17 mouse cellular contexts compared by ENCODE assay signal in genomic region chr7:35349886-35350684, GRCm38 (mm10). TPM values are rescaled to one million over a fixed set of nuclear protein-coding genes. Genes with fewer than 3 reads are reported as not detected.
DNase-seq lines count a peak whose midpoint lies in the region; ATAC-seq lines count a peak whose summit lies in the region.
"Had no signal": no experiment of that assay in that cellular context is flagged by ENCODE, and none has a peak within 500 bp of the region (broad histone marks: within the 10 kb centered on the region; RNA-seq: fewer than 3 reads in every experiment).

No protein-coding gene starts in this region.

- no peak for ATAC-seq in kidney, embryonic 14.5 days (ENCODE audit: low FRiP score, low TSS enrichment)
- ATAC-seq in kidney, embryonic 15.5 days (replicated peaks; ENCODE audit: low FRiP score), result no peak
- ATAC-seq in liver, embryonic 12.5 days, result peak; percentile 40
- peak; percentile 57; the same call in 1 of the 2 replicates for ATAC-seq in stomach, embryonic 15.5 days (ENCODE audit: insufficient read depth, low FRiP score, low read depth)

- WGBS in kidney, embryonic 14.5 days, result 86% methylated on average over 8 of the region's 8 CpGs
- 86% methylated on average over 8 of the region's 8 CpGs for WGBS in kidney, embryonic 15.5 days
- 69% methylated on average over 8 of the region's 8 CpGs for WGBS in liver, embryonic 12.5 days (ENCODE audit: insufficient replicate concordance)
- 71% methylated on average over 8 of the region's 8 CpGs for whole genome bisulfite sequencing in stomach, embryonic 15.5 days

- peaks cover 6% of the 10 kb centered on the region; the same call in 1 of the 2 replicates for H3K4me1 ChIP-seq in kidney, embryonic 14.5 days (ENCODE audit: control insufficient read depth, insufficient read depth, low read length)
- H3K4me1 ChIP-seq in kidney, embryonic 15.5 days, result peaks cover 20% of the 10 kb centered on the region; the same call in 1 of the 2 replicates
- peaks cover 14% of the 10 kb centered on the region for H3K4me1 ChIP-seq in liver, embryonic 12.5 days
- H3K4me1 ChIP-seq in stomach, embryonic 15.5 days, result peaks cover 7% of the 10 kb centered on the region; the same call in 1 of the 2 replicates
- H3K4me1 ChIP-seq: embryonic facial prominence, embryonic 13.5 days; heart, embryonic 15.5 days; limb, embryonic 13.5 days had no signal

- H3K27ac ChIP-seq in kidney, embryonic 14.5 days (ENCODE audit: low read depth, low read length), result no peak overlapping the region
- peak overlapping the region; percentile 37; the same call in 1 of the 2 replicates for H3K27ac ChIP-seq in kidney, embryonic 15.5 days
- peak overlapping the region; percentile 50; the same call in 1 of the 2 replicates for H3K27ac ChIP-seq in liver, embryonic 12.5 days
- H3K27ac ChIP-seq in stomach, embryonic 15.5 days, result peak overlapping the region; percentile 72
- H3K27ac ChIP-seq: embryonic facial prominence, embryonic 13.5 days; heart, adult 2 months; heart, embryonic 15.5 days; limb, embryonic 13.5 days had no signal

- no peak overlapping the region for H3K4me2 ChIP-seq in kidney, embryonic 14.5 days (replicated peaks; ENCODE audit: low read depth, low read length)
- no peak overlapping the region for H3K4me2 ChIP-seq in kidney, embryonic 15.5 days
- H3K4me2 ChIP-seq in liver, embryonic 12.5 days, result no peak overlapping the region
- H3K4me2 ChIP-seq in stomach, embryonic 15.5 days, result no peak overlapping the region
- H3K4me2 ChIP-seq: embryonic facial prominence, embryonic 13.5 days; heart, embryonic 15.5 days; limb, embryonic 13.5 days had no signal

- H3K27me3 ChIP-seq in kidney, embryonic 14.5 days (ENCODE audit: control insufficient read depth, insufficient read depth, low read length), result no peaks in the 10 kb centered on the region
- no peaks in the 10 kb centered on the region for H3K27me3 ChIP-seq in kidney, embryonic 15.5 days
- H3K27me3 ChIP-seq in liver, embryonic 12.5 days (replicated peaks), result 0 out of 2 replicates have a peak, but pooled peaks cover 4% of the 10 kb centered on the region
- no peaks in the 10 kb centered on the region for H3K27me3 ChIP-seq in stomach, embryonic 15.5 days (replicated peaks)
- H3K27me3 ChIP-seq: embryonic facial prominence, embryonic 13.5 days; heart, embryonic 15.5 days; limb, embryonic 13.5 days had no signal

- no peak overlapping the region for H3K4me3 ChIP-seq in kidney, embryonic 14.5 days (ENCODE audit: low read length)
- no peak overlapping the region for H3K4me3 ChIP-seq in kidney, embryonic 15.5 days (replicated peaks)
- H3K4me3 ChIP-seq in liver, embryonic 12.5 days, result no peak overlapping the region
- H3K4me3 ChIP-seq in stomach, embryonic 15.5 days (replicated peaks), result no peak overlapping the region
- H3K4me3 ChIP-seq: embryonic facial prominence, embryonic 13.5 days; heart, adult 2 months; heart, embryonic 15.5 days; limb, embryonic 13.5 days had no signal

- DNase-seq in kidney, adult 11 months, result peak; percentile 59
- no peak for DNase-seq in embryo, embryonic 10 days (ENCODE audit: low spot score)
- no peak for DNase-seq in ovary, postnatal 36 days (ENCODE audit: low spot score)
- DNase-seq in cerebellum, adult 11-12 months, result no peak
- DNase-seq: adrenal gland, adult 2 months; cerebellum, adult 18-20 months; gastrocnemius, postnatal 14 days; heart, adult 2 months; lung, postnatal 10 days; thymus, postnatal 36 days had no signal

- no peaks in the 10 kb centered on the region for H3K36me3 ChIP-seq in kidney, embryonic 14.5 days (ENCODE audit: control insufficient read depth, insufficient read depth, low read length)
- 0 out of 2 replicates have a peak, but pooled peaks cover 3% of the 10 kb centered on the region for H3K36me3 ChIP-seq in kidney, embryonic 15.5 days
- H3K36me3 ChIP-seq in liver, embryonic 12.5 days, result no peaks in the 10 kb centered on the region
- H3K36me3 ChIP-seq in stomach, embryonic 15.5 days, result no peaks in the 10 kb centered on the region
- H3K36me3 ChIP-seq: embryonic facial prominence, embryonic 13.5 days; heart, embryonic 15.5 days; limb, embryonic 13.5 days had no signal

- H3K9ac ChIP-seq in kidney, embryonic 14.5 days (ENCODE audit: low read depth, low read length), result no peak overlapping the region
- H3K9ac ChIP-seq in kidney, embryonic 15.5 days, result no peak overlapping the region
- H3K9ac ChIP-seq in liver, embryonic 12.5 days, result no peak overlapping the region
- H3K9ac ChIP-seq in stomach, embryonic 15.5 days, result no peak overlapping the region
- H3K9ac ChIP-seq: embryonic facial prominence, embryonic 13.5 days; heart, embryonic 15.5 days; limb, embryonic 13.5 days had no signal

- no peaks in the 10 kb centered on the region for H3K9me3 ChIP-seq in kidney, embryonic 14.5 days (ENCODE audit: control insufficient read depth, low read length)
- no peaks in the 10 kb centered on the region for H3K9me3 ChIP-seq in kidney, embryonic 15.5 days (replicated peaks)
- H3K9me3 ChIP-seq in liver, embryonic 12.5 days (replicated peaks), result no peaks in the 10 kb centered on the region; the same call in 1 of the 2 replicates
- H3K9me3 ChIP-seq in stomach, embryonic 15.5 days, result no peaks in the 10 kb centered on the region
- H3K9me3 ChIP-seq: heart, embryonic 15.5 days; limb, embryonic 13.5 days had no signal

RNA-seq across cellular contexts. Expression of gene Rhpn2, which starts 16.1 kb away (rescaled TPM):
- 10.2 and 15.7 TPM in 2 replicates for polyA plus RNA-seq in kidney, embryonic 14.5 days (2014; fragmentation: Nextera tagmentation; extraction: Ambion mirVana)
- 14.3 and 14.4 TPM in 2 replicates for polyA plus RNA-seq in kidney, embryonic 15.5 days (2015; fragmentation: Nextera tagmentation; extraction: Ambion mirVana)
- 4.6 and 5.5 TPM in 2 replicates for polyA plus RNA-seq in liver, embryonic 12.5 days (2016; fragmentation: Nextera tagmentation; extraction: Ambion mirVana)
- 29.2 and 38.2 TPM in 2 replicates for polyA plus RNA-seq in stomach, embryonic 15.5 days (2015; fragmentation: Nextera tagmentation; extraction: Ambion mirVana)

RNA-seq across cellular contexts. Expression of gene Gpatch1, which starts 31.8 kb away (rescaled TPM):
- polyA plus RNA-seq in kidney, embryonic 14.5 days (2014; fragmentation: Nextera tagmentation; extraction: Ambion mirVana), result 13.7 and 20.5 TPM in 2 replicates
- 19.5 and 20.4 TPM in 2 replicates for polyA plus RNA-seq in kidney, embryonic 15.5 days (2015; fragmentation: Nextera tagmentation; extraction: Ambion mirVana)
- polyA plus RNA-seq in liver, embryonic 12.5 days (2016; fragmentation: Nextera tagmentation; extraction: Ambion mirVana), result 9.6 and 10.6 TPM in 2 replicates
- polyA plus RNA-seq in stomach, embryonic 15.5 days (2015; fragmentation: Nextera tagmentation; extraction: Ambion mirVana), result 13.2 and 13.7 TPM in 2 replicates

RNA-seq across cellular contexts. Expression of gene Faap24, which starts 46.6 kb away (rescaled TPM):
- 14.5 and 18.0 TPM in 2 replicates for polyA plus RNA-seq in kidney, embryonic 14.5 days (2014; fragmentation: Nextera tagmentation; extraction: Ambion mirVana)
- 19.4 and 20.2 TPM in 2 replicates for polyA plus RNA-seq in kidney, embryonic 15.5 days (2015; fragmentation: Nextera tagmentation; extraction: Ambion mirVana)
- polyA plus RNA-seq in liver, embryonic 12.5 days (2016; fragmentation: Nextera tagmentation; extraction: Ambion mirVana), result 34.4 and 34.7 TPM in 2 replicates
- 17.1 and 17.5 TPM in 2 replicates for polyA plus RNA-seq in stomach, embryonic 15.5 days (2015; fragmentation: Nextera tagmentation; extraction: Ambion mirVana)

RNA-seq across cellular contexts. Expression of gene Cep89, which starts 46.8 kb away (rescaled TPM):
- 40.2 and 59.9 TPM in 2 replicates for polyA plus RNA-seq in kidney, embryonic 14.5 days (2014; fragmentation: Nextera tagmentation; extraction: Ambion mirVana)
- polyA plus RNA-seq in kidney, embryonic 15.5 days (2015; fragmentation: Nextera tagmentation; extraction: Ambion mirVana), result 53.9 and 63.3 TPM in 2 replicates
- polyA plus RNA-seq in liver, embryonic 12.5 days (2016; fragmentation: Nextera tagmentation; extraction: Ambion mirVana), result 25.5 and 25.9 TPM in 2 replicates
- 45.4 and 49.3 TPM in 2 replicates for polyA plus RNA-seq in stomach, embryonic 15.5 days (2015; fragmentation: Nextera tagmentation; extraction: Ambion mirVana)

Comparison
In these comparisons a context has a peak if more than half of its experiments do, and no peak if none do; other contexts are left out.
1. ATAC-seq: peak in liver, embryonic 12.5 days (single experiment) and stomach, embryonic 15.5 days (single experiment); none in kidney, embryonic 14.5 days (single experiment) and kidney, embryonic 15.5 days (single experiment).